Mouse (Mus musculus): ENCODE data around the gene Strn4.

DNA sequence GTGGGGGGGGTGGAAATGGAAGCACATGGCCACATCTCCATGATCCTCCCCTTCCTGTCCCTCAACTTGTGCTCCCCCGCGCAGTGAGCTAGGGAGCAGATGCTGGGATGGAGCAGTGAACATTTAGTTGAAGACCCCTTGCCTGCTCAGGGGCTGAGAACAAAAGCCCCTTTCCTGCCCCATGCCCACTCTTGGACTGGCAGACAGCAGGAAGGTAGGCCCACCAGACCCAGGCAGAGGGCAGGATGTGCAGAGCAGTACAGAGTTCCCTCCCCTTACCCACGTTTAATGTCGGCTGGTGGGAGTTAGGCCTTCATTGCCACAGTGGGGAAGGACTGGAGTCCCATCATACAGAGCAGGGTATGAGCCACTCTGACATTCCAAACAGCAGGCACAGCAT is 25.4 kb downstream of the Strn4 start:
- no peak; the same call in 1 of the 2 replicates for TF ChIP-seq EP300 (IDR thresholded peaks at IDR 0.05; ENCODE audit: low read length)
- no peak for TF ChIP-seq ELF1 (IDR thresholded peaks at IDR 0.05; ENCODE audit: low read depth, low read length)

All from CH12.LX (cell line).